Mouse (Mus musculus) CH12.LX (cell line): ENCODE results near the gene Ninl. TPM values are rescaled to one million over a fixed set of nuclear protein-coding genes. Genes with fewer than 3 reads are reported as not detected.

Experiments
- DNase-seq: peaks from one replicate; pipeline ENCODE4 v3.0.0-alpha.2; 2013; ENCODE audit errors: extremely low read depth
- H3K27ac ChIP-seq: 2 replicates; pipeline ENCODE4 v1.5.1; 2012; ENCODE audit warnings: low read depth, mild to moderate bottlenecking, control low read depth, moderate library complexity; ENCODE audit not compliant: insufficient read depth
- H3K27me3 ChIP-seq: replicated peaks from 2 replicates; pipeline ENCODE3; 2012; ENCODE audit warnings: inconsistent platforms
- H3K36me3 ChIP-seq, 2 experiments: replicated peaks in 1 of 2; 2 replicates each; pipeline versions ENCODE3 to v1.6.1; 2012; ENCODE audit warnings: inconsistent platforms in 1 of 2, low read length in 1 of 2, mild to moderate bottlenecking in 1 of 2, mixed read lengths in 1 of 2, moderate library complexity in 1 of 2; ENCODE audit not compliant: control insufficient read depth in 1 of 2, insufficient read depth in 1 of 2
- H3K4me1 ChIP-seq, 2 experiments: 2 replicates each; pipeline ENCODE4 v1.6.1; 2012; ENCODE audit warnings: inconsistent platforms in 1 of 2, moderate library complexity in 1 of 2; ENCODE audit not compliant: insufficient read depth in 2 of 2, control insufficient read depth in 1 of 2
- H3K4me2 ChIP-seq: 2 replicates; pipeline ENCODE4 v1.6.1; 2012; ENCODE audit warnings: low read depth, mild to moderate bottlenecking, control low read depth; ENCODE audit not compliant: poor library complexity, insufficient read depth, severe bottlenecking
- H3K4me3 ChIP-seq, 3 experiments: fragments of 150-350 bp in 1 of 3; sonication (generic) in 1 of 3; replicated peaks in 1 of 3; 2 replicates each; pipeline versions ENCODE3 to v1.5.1; 2011 to 2012; ENCODE audit warnings: low read depth in 2 of 3, low read length in 2 of 3, mild to moderate bottlenecking in 2 of 3, moderate library complexity in 2 of 3, control low read depth in 1 of 3, improper control_type of control experiment in 1 of 3, inconsistent platforms in 1 of 3, mixed read lengths in 1 of 3; ENCODE audit not compliant: poor library complexity in 1 of 3
- H3K79me2 ChIP-seq: replicated peaks from 2 replicates; pipeline ENCODE4 v1.6.1; 2012; ENCODE audit warnings: mild to moderate bottlenecking, moderate library complexity; ENCODE audit not compliant: control insufficient read depth, poor library complexity, insufficient read depth, severe bottlenecking; ENCODE audit errors: extremely low read depth
- H3K9ac ChIP-seq: 2 replicates; pipeline ENCODE4 v1.6.1; 2012; ENCODE audit warnings: low read depth, mild to moderate bottlenecking, control low read depth, moderate library complexity; ENCODE audit not compliant: insufficient read depth
- H3K9me3 ChIP-seq: replicated peaks from 2 replicates; pipeline ENCODE3; 2012; ENCODE audit warnings: low read length, inconsistent platforms, mixed read lengths
- BHLHE40 ChIP-seq: IDR thresholded peaks from 2 replicates; pipeline ENCODE4 v1.6.1; 2011; ENCODE audit warnings: mild to moderate bottlenecking, low read depth, low read length, improper control_type of control experiment
- CHD1 ChIP-seq: IDR thresholded peaks from 2 replicates; pipeline ENCODE4 v1.6.1; 2012; ENCODE audit warnings: low read depth, low read length, improper control_type of control experiment, inconsistent platforms
- CHD2 ChIP-seq: IDR thresholded peaks from 2 replicates; pipeline ENCODE4 v1.6.1; 2011; ENCODE audit warnings: low read length, improper control_type of control experiment
- CTCF ChIP-seq, 2 experiments: IDR thresholded peaks in 1 of 2; conservative IDR thresholded peaks in 1 of 2; 2 replicates each; pipeline ENCODE4 v1.5.1; 2011 to 2012; ENCODE audit warnings: low read depth in 2 of 2, low read length in 2 of 2, improper control_type of control experiment in 1 of 2, inconsistent platforms in 1 of 2, mild to moderate bottlenecking in 1 of 2, moderate library complexity in 1 of 2
- ELF1 ChIP-seq: IDR thresholded peaks from 2 replicates; pipeline ENCODE4 v1.6.1; 2014; ENCODE audit warnings: low read depth, mild to moderate bottlenecking, inconsistent platforms, low read length, improper control_type of control experiment
- ETS1 ChIP-seq: conservative IDR thresholded peaks from 2 replicates; pipeline ENCODE4 v1.6.1; 2012; ENCODE audit warnings: low read depth, mild to moderate bottlenecking, inconsistent platforms, low read length, improper control_type of control experiment, moderate library complexity
- HCFC1 ChIP-seq: IDR thresholded peaks from 2 replicates; pipeline ENCODE4 v1.6.1; 2012; ENCODE audit warnings: low read depth, mild to moderate bottlenecking, inconsistent platforms, low read length, improper control_type of control experiment
- JUN ChIP-seq: IDR thresholded peaks from 2 replicates; pipeline ENCODE4 v1.6.1; 2011; ENCODE audit warnings: low read depth, mild to moderate bottlenecking, low read length, improper control_type of control experiment, moderate library complexity; ENCODE audit not compliant: insufficient read depth
- JUND ChIP-seq: conservative IDR thresholded peaks from 2 replicates; pipeline ENCODE4 v1.6.1; 2011; ENCODE audit warnings: low read depth, low read length, improper control_type of control experiment
- KAT2A ChIP-seq: IDR thresholded peaks from 2 replicates; pipeline ENCODE4 v1.6.1; 2012; ENCODE audit warnings: low read length, improper control_type of control experiment, inconsistent platforms; ENCODE audit not compliant: insufficient replicate concordance
- MAX ChIP-seq: IDR thresholded peaks from 2 replicates; pipeline ENCODE4 v1.6.1; 2011; ENCODE audit warnings: low read length, improper control_type of control experiment
- MAZ ChIP-seq: IDR thresholded peaks from 2 replicates; pipeline ENCODE4 v1.6.1; 2012; ENCODE audit warnings: low read depth, mild to moderate bottlenecking, inconsistent platforms, low read length, improper control_type of control experiment, moderate library complexity
- MEF2A ChIP-seq: IDR thresholded peaks from 2 replicates; pipeline ENCODE4 v1.6.1; 2014; ENCODE audit warnings: low read depth, mild to moderate bottlenecking, inconsistent platforms, low read length, improper control_type of control experiment, borderline replicate concordance
- MXI1 ChIP-seq: IDR thresholded peaks from 2 replicates; pipeline ENCODE4 v1.6.1; 2011; ENCODE audit warnings: mild to moderate bottlenecking, low read depth, low read length, improper control_type of control experiment
- MYC ChIP-seq: IDR thresholded peaks from 2 replicates; pipeline ENCODE4 v1.6.1; 2011; ENCODE audit warnings: low read depth, mild to moderate bottlenecking, improper control_type of control experiment, low read length
- NELFE ChIP-seq: IDR thresholded peaks from 2 replicates; pipeline ENCODE4 v1.6.1; 2011; ENCODE audit warnings: low read depth, low read length, improper control_type of control experiment
- NRF1 ChIP-seq: IDR thresholded peaks from 2 replicates; pipeline ENCODE4 v1.6.1; 2014; ENCODE audit warnings: low read depth, mild to moderate bottlenecking, inconsistent platforms, low read length, improper control_type of control experiment, moderate library complexity
- POLR2A ChIP-seq: IDR thresholded peaks from 2 replicates; pipeline ENCODE4 v1.6.1; 2011; ENCODE audit warnings: low read depth, mild to moderate bottlenecking, improper control_type of control experiment, low read length
- POLR2AphosphoS2 ChIP-seq: IDR thresholded peaks from 2 replicates; pipeline ENCODE4 v1.6.1; 2011; ENCODE audit warnings: low read depth, low read length, improper control_type of control experiment
- RAD21 ChIP-seq: IDR thresholded peaks from 2 replicates; pipeline ENCODE4 v1.6.1; 2011; ENCODE audit warnings: low read depth, mild to moderate bottlenecking, low read length, improper control_type of control experiment, moderate library complexity
- RCOR1 ChIP-seq: conservative IDR thresholded peaks from 2 replicates; pipeline ENCODE4 v1.6.1; 2012; ENCODE audit warnings: low read depth, mild to moderate bottlenecking, inconsistent platforms, low read length, improper control_type of control experiment
- SIN3A ChIP-seq: IDR thresholded peaks from 2 replicates; pipeline ENCODE4 v1.6.1; 2012; ENCODE audit warnings: low read length, improper control_type of control experiment, inconsistent platforms
- SMC3 ChIP-seq: IDR thresholded peaks from 2 replicates; pipeline ENCODE4 v1.6.1; 2011; ENCODE audit warnings: low read depth, low read length, improper control_type of control experiment
- TBP ChIP-seq: conservative IDR thresholded peaks from 2 replicates; pipeline ENCODE4 v1.6.1; 2011; ENCODE audit warnings: low read depth, low read length, improper control_type of control experiment
- TCF12 ChIP-seq: IDR thresholded peaks from 2 replicates; pipeline ENCODE4 v1.6.1; 2014; ENCODE audit warnings: low read depth, mild to moderate bottlenecking, inconsistent platforms, low read length, improper control_type of control experiment
- UBTF ChIP-seq: IDR thresholded peaks from 2 replicates; pipeline ENCODE4 v1.6.1; 2012; ENCODE audit warnings: low read depth, mild to moderate bottlenecking, inconsistent platforms, low read length, improper control_type of control experiment, moderate library complexity
- USF1 ChIP-seq: IDR thresholded peaks from 2 replicates; pipeline ENCODE4 v1.6.1; 2014; ENCODE audit warnings: low read depth, mild to moderate bottlenecking, inconsistent platforms, low read length, improper control_type of control experiment
- ZKSCAN1 ChIP-seq: IDR thresholded peaks from 2 replicates; pipeline ENCODE4 v1.6.1; 2012; ENCODE audit warnings: low read depth, inconsistent platforms, low read length, improper control_type of control experiment, borderline replicate concordance
- ZMIZ1 ChIP-seq: IDR thresholded peaks from 2 replicates; pipeline ENCODE4 v1.6.1; 2012; ENCODE audit warnings: low read depth, mild to moderate bottlenecking, inconsistent platforms, low read length, improper control_type of control experiment
- ZNF384 ChIP-seq: IDR thresholded peaks from 2 replicates; pipeline ENCODE4 v1.6.1; 2012; ENCODE audit warnings: low read depth, low read length, improper control_type of control experiment, inconsistent platforms
- dilution Hi-C: fragments of 300-500 bp; cut with MboI; formaldehyde crosslinking; loops from 2 replicates; pipeline ENCODE4 v1.14.3; 2020; ENCODE audit warnings: low sequenced_read_pairs; ENCODE audit not compliant: extremely low pct_unique_long_range_greater_than_20kb, extremely low pct_ligation_motif_present
- in situ Hi-C: fragments of 300-500 bp; cut with MboI; formaldehyde crosslinking; loops from 3 replicates; pipeline ENCODE4 v1.14.3; 2019; ENCODE audit warnings: low sequenced_read_pairs, low pct_ligation_motif_present, low pct_unique_long_range_greater_than_20kb, mixed read lengths
- polyA plus RNA-seq: library from polyadenylated mRNA; unstranded; fragments of >175 nt; gene quantifications from 2 replicates; pipeline ENCODE4 v1.2.1, GENCODE M21; 2012; ENCODE audit warnings: low read depth; ENCODE audit not compliant: insufficient read length
- total RNA-seq, 2 experiments: library from RNA; depleted of rRNA; stranded (reverse); fragments of 300-350 nt in 1 of 2; fragments of >200 nt in 1 of 2; gene quantifications; 2 replicates each; pipeline ENCODE4 v1.2.3; 2012 to 2014

Ninl gene
- total and polyA plus RNA-seq, 3 experiments, result 1.8 to 6.6 (median 3.5) TPM

DNA sequence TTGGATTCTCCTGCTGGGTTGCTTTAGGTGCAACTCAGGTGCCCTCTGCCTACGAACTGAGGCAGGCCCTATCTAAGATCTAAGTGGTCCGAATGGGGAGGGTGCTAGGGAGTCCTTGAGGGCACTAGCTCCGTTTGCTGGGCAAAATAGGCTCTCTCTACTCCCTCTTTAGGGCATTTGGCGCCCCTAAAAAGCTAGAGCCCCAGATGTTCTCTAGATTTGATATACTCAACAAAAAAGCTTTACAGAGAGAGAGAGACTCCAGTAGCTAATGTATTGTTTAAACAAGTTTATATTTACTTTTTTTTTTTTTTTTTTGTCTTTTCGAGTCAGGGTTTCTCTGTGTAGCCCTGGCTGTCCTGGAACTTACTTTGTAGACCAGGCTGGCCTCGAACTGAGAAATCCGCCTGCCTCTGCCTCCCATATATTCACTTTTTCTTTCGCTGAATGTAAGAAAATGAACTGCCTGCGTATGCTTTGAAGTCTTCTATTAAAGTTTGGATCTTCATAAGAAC, 134.2 kb downstream of the Ninl start, which contains the start of gene Gins1:
TSS of gene Gins1 (plus strand) at position 465 of the 515 bp plus-strand sequence.
- Histone ChIP-seq H3K4me2 (peak within 1 kb of the TSS; percentile 88; the same call in 1 of the 2 replicates), H3K9me3 (no peaks in the 10 kb centered on the region), H3K27ac (peak within 1 kb of the TSS; percentile 50), H3K27me3 (no peaks in the 10 kb centered on the region), H3K79me2 (peaks cover 2% of the 10 kb centered on the region), H3K9ac (peak within 1 kb of the TSS; percentile 68), H3K4me3 (peak within 1 kb of the TSS; percentile 81 to 97 (median 88)), H3K36me3 (peaks cover 2 to 11% of the 10 kb centered on the region in 2 experiments), H3K4me1 (peaks cover 3 to 22% of the 10 kb centered on the region in 2 experiments; a peak in 3 of 4 replicates)
- DNase-seq, result no peak
- in situ Hi-C loops, result loop anchor here (5.0 kb wide), 1 partner anchor 43 kb away; no protein-coding TSS in a partner anchor
- dilution Hi-C loops, result no loop called here
- TF ChIP-seq NELFE, result no peak
- TF ChIP-seq ZNF384, result peak; percentile 15; the same call in 1 of the 2 replicates
- peak in 1 of 2 experiments; percentile 49; a peak in 2 of 4 replicates for TF ChIP-seq CTCF (conservative IDR thresholded peaks at IDR 0.05 in 1 of 2, IDR thresholded peaks at IDR 0.05 in 1 of 2; ENCODE audit: low read depth in 2 of 2, low read length in 2 of 2)
- no peak for TF ChIP-seq ETS1
- TF ChIP-seq JUND, result no peak
- no peak for TF ChIP-seq POLR2A
- TF ChIP-seq CHD2, result 0 out of 2 replicates have a peak, but pooled peaks have one; percentile 8
- no peak for TF ChIP-seq HCFC1
- TF ChIP-seq SIN3A, result no peak
- peak; percentile 44 for TF ChIP-seq SMC3
- TF ChIP-seq USF1, result no peak
- TF ChIP-seq RAD21, result peak; percentile 44
- peak; percentile 62; the same call in 1 of the 2 replicates for TF ChIP-seq CHD1
- no peak for TF ChIP-seq RCOR1
- TF ChIP-seq KAT2A, result no peak
- TF ChIP-seq MAX, result no peak; the same call in 1 of the 2 replicates
- TF ChIP-seq JUN, result no peak
- TF ChIP-seq MXI1, result no peak
- TF ChIP-seq TBP, result no peak

- dilution Hi-C loops (no loop called here), in situ Hi-C loops (no loop called here)
- peak; percentile 95 for DNase-seq
- Histone ChIP-seq H3K9ac (peak within 1 kb of the TSS; percentile 68), H3K79me2 (peaks cover 2% of the 10 kb centered on the region; the same call in 1 of the 2 replicates), H3K9me3 (no peaks in the 10 kb centered on the region), H3K4me3 (peak within 1 kb of the TSS; percentile 81 to 97 (median 88)), H3K4me2 (peak within 1 kb of the TSS; percentile 88), H3K4me1 (peaks cover 3 to 22% of the 10 kb centered on the region in 2 experiments; a peak in 3 of 4 replicates), H3K27me3 (no peaks in the 10 kb centered on the region), H3K27ac (peak within 1 kb of the TSS; percentile 50), H3K36me3 (peaks cover 2 to 14% of the 10 kb centered on the region in 2 experiments)
- TF ChIP-seq BHLHE40 (no peak), SIN3A (peak; percentile 84), MEF2A (peak; percentile 79; the same call in 1 of the 2 replicates), ELF1 (peak; percentile 99), POLR2A (peak; percentile 90), ZMIZ1 (peak; percentile 61), MXI1 (no peak), MYC (0 out of 2 replicates have a peak, but pooled peaks have one; percentile 49), TBP (peak; percentile 56; the same call in 1 of the 2 replicates), UBTF (peak; percentile 96), JUN (no peak), ZKSCAN1 (no peak), RCOR1 (no peak; the same call in 1 of the 2 replicates), MAZ (peak; percentile 79), POLR2AphosphoS2 (peak; percentile 71), TCF12 (peak; percentile 82), NRF1 (peak; percentile 71), NELFE (peak; percentile 71; the same call in 1 of the 2 replicates)
Observed at GRCm38 (mm10) chr2:150904272-150904935, 134.8 kb downstream of the Ninl start, which contains the start of gene Abhd12. Gene Abhd12 (minus strand): TSS chr2:150904741.
